Mouse (Mus musculus): ENCODE measurements around the gene Exosc6. TPM values are rescaled to one million over a fixed set of nuclear protein-coding genes. Genes with fewer than 3 reads are reported as not detected.

Exosc6 gene
- polyA plus RNA-seq, 1 experiment from 2014 or later, result 23.0 TPM

DNA sequence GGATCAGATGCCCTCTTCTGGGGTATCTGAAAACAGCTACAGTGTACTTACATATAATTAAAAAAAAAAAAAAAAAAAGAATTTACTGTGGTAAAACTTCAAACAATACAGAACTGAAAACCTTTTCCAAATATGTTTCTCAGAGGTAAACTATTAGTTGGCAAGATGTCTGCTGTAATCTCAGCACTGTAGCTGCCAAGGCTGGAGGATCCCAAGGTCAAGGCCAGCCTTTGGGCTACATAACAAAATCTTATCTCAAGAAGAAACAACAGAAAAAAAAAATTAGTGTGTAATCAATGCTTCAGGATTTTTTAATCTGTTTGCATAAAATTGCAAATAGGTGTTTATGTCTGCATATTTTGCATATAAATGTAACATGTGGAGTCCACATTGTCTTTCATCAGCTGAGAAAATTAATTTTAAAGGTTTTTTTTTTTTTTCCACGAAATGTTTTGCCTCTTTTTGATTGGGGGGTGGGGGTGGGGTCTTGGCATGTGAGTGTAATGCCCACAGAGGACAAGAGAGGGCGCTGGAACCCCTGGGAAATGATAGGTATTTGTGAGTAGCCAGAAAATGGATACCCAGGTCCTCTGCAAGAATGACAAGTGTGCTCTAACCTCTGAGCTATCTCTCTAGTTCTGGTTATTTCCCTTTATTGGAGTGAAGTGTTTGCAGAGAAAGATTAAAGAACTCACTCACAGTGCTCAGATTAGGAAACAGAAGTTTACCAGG is 12.0 kb upstream of the Exosc6 start:
- no peak overlapping the region for H3K4me2 ChIP-seq (replicated peaks)
- ATAC-seq, result no peak
- H3K4me3 ChIP-seq (replicated peaks), result no peak overlapping the region
- H3K4me1 ChIP-seq (replicated peaks), result no peaks in the 10 kb centered on the region
- no peak overlapping the region for H3K9ac ChIP-seq
- no peak overlapping the region for H3K27ac ChIP-seq
- no peaks in the 10 kb centered on the region for H3K27me3 ChIP-seq (replicated peaks)
- peaks cover 63% of the 10 kb centered on the region for H3K36me3 ChIP-seq
- WGBS, result 48% methylated on average over 2 of the region's 2 CpGs
- no peaks in the 10 kb centered on the region for H3K9me3 ChIP-seq

GRCm38 (mm10) chr8:111048694-111049093 is 7.4 kb upstream of the Exosc6 start:
- no peaks in the 10 kb centered on the region for H3K27me3 ChIP-seq (replicated peaks)
- 96% methylated on average over 2 of the region's 2 CpGs for WGBS
- no peak for ATAC-seq
- no peaks in the 10 kb centered on the region for H3K4me1 ChIP-seq (replicated peaks)
- peaks cover 72% of the 10 kb centered on the region for H3K36me3 ChIP-seq
- no peak overlapping the region for H3K4me3 ChIP-seq (replicated peaks)
- H3K27ac ChIP-seq, result no peak overlapping the region
- H3K4me2 ChIP-seq (replicated peaks), result no peak overlapping the region
- H3K9me3 ChIP-seq, result no peaks in the 10 kb centered on the region
- H3K9ac ChIP-seq, result no peak overlapping the region

DNA sequence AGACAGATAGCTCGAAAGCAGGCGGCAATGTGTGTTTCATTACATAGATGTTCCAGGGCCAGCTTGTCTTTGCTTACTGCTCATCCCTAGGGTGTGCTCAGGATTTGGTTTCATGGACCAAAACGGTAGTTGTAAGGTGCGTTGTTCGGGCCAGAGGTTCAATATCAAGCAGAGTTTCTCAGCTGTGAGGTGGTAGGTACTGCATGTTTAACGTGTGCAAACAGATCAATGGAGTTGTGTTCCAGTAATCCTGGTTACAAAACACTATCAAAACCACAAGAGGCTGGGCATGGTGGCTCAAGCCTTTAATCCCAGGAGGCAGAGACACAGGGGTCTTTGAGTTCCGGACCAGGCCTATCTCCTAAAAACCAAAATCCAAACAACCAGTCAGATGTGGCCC is 7.0 kb upstream of the Exosc6 start:
- Histone ChIP-seq H3K27ac (no peak overlapping the region), H3K9me3 (no peaks in the 10 kb centered on the region), H3K9ac (no peak overlapping the region), H3K4me2 (replicated peaks) (no peak overlapping the region), H3K27me3 (replicated peaks) (no peaks in the 10 kb centered on the region), H3K4me3 (replicated peaks) (no peak overlapping the region), H3K4me1 (replicated peaks) (no peaks in the 10 kb centered on the region), H3K36me3 (peaks cover 75% of the 10 kb centered on the region)
- 94% methylated on average over 7 of the region's 7 CpGs for WGBS
- no peak for ATAC-seq

DNA sequence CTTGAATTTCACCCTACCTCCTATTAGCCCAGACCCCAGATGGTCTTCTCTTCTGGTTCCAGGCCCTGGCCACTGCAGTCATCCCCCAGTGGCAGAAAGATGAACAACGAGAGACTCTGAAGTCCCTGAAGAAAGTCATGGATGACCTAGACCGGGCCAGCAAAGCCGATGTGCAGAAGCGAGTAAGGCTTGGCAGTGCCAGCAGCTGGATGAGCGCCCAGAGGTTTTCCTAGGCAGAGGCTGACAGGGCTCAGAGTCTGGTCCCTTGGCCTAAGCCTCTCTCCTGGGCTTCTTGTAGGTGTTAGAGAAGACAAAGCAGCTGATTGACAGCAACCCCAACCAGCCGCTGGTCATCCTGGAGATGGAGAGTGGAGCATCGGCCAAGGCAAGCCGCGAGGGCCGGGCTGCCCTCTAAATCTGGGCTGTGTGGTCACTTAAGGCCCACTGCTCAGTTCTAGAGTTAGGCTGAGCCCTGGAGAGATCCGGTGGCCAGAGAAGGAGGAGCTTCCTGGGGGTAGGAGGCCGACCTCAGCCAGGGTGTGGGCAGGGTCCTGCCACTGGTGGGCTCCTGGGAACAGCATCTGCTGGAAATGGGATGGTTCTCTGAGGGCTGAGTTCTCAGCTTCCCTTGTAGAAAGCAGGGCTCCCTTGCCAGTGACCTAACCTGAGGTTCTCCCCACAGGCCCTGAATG is 2.2 kb upstream of the Exosc6 start:
- H3K27ac ChIP-seq, result no peak overlapping the region
- 94% methylated on average over 12 of the region's 12 CpGs for WGBS
- no peak for ATAC-seq
- peaks cover 21% of the 10 kb centered on the region for H3K4me1 ChIP-seq (replicated peaks)
- H3K27me3 ChIP-seq (replicated peaks), result no peaks in the 10 kb centered on the region
- no peak overlapping the region for H3K4me3 ChIP-seq (replicated peaks)
- H3K9ac ChIP-seq, result no peak overlapping the region
- H3K36me3 ChIP-seq, result peaks cover 54% of the 10 kb centered on the region
- no peaks in the 10 kb centered on the region for H3K9me3 ChIP-seq
- no peak overlapping the region for H3K4me2 ChIP-seq (replicated peaks)

- Histone ChIP-seq H3K27me3 (replicated peaks) (no peaks in the 10 kb centered on the region), H3K27ac (no peak overlapping the region), H3K4me2 (replicated peaks) (no peak overlapping the region), H3K9ac (no peak overlapping the region), H3K9me3 (no peaks in the 10 kb centered on the region), H3K4me3 (replicated peaks) (no peak overlapping the region), H3K4me1 (replicated peaks) (peaks cover 22% of the 10 kb centered on the region), H3K36me3 (peaks cover 44% of the 10 kb centered on the region)
- WGBS, result 84% methylated on average over 17 of the region's 17 CpGs
- no peak for ATAC-seq
Measured at GRCm38 (mm10) chr8:111055031-111055634, 1.0 kb upstream of the Exosc6 start.

DNA sequence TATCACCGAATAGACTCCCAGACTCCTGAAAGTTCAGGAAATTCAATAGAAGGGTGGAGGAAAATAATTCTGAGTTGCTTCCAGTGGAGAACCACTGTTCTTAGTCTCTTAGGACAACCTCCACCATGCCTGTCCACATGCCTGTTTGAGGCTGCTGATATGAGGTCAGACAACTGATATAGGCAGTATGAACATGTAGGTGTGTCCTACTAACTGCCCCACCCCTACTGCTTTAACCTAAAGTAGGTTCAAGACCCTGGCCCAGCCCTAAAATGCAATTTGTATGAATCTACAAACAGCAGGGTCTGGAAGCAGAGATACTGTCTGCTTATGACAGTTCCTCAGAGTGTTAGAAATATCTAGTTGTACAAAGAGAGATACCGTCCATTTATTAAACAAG is 478 bp upstream of the Exosc6 start:
- Histone ChIP-seq H3K9ac (no peak overlapping the region), H3K27me3 (replicated peaks) (no peaks in the 10 kb centered on the region), H3K27ac (no peak overlapping the region), H3K4me3 (replicated peaks) (no peak overlapping the region), H3K9me3 (no peaks in the 10 kb centered on the region), H3K36me3 (peaks cover 39% of the 10 kb centered on the region), H3K4me2 (replicated peaks) (no peak overlapping the region), H3K4me1 (replicated peaks) (peaks cover 25% of the 10 kb centered on the region)
- 64% methylated on average over 2 of the region's 2 CpGs for WGBS
- ATAC-seq, result no peak; the same call in 1 of the 2 replicates

GRCm38 (mm10) chr8:111056691-111057293 is 653 bp downstream of the Exosc6 start:
- Histone ChIP-seq H3K4me3 (replicated peaks) (peak overlapping the region; percentile 97), H3K36me3 (peaks cover 36% of the 10 kb centered on the region), H3K27me3 (replicated peaks) (no peaks in the 10 kb centered on the region), H3K4me1 (replicated peaks) (peaks cover 32% of the 10 kb centered on the region), H3K9me3 (no peaks in the 10 kb centered on the region), H3K4me2 (replicated peaks) (peak overlapping the region; percentile 84), H3K27ac (peak overlapping the region; percentile 89), H3K9ac (peak overlapping the region; percentile 92)
- peak; percentile 74 for ATAC-seq
- WGBS, result under 1% methylated on average over 63 of the region's 63 CpGs

DNA sequence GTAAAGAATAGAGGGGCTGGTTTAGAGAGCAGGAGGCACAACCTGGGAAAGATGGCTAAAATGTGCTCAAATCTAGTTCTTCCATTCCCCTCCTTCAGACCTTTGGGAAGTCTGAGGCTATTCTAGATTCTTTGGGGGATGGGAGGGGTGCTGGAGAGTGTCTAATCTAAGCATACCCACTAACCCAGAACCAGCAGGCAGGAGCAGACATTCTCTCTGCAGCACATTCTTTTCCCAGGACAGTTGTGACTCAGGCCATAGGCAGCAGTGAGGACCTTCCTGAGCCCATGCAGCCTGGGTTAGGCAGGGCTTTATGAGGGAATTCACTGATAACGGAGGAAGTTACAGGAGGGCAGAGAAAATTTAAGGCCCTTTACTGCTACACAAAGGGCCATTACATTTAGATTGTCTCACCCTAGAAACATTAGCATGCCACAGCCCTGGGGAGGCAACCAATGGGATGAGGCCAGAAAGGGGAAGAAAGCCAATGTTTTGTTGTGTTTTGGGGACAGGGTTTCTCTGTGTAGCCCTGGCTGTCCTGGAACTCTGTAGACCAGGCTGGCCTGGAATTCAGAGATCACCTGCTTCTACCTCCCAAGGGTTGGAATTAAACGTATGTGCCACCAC is 2.9 kb downstream of the Exosc6 start:
- peaks cover 32% of the 10 kb centered on the region for H3K4me1 ChIP-seq (replicated peaks)
- no peak for ATAC-seq
- no peak overlapping the region for H3K4me2 ChIP-seq (replicated peaks)
- no peak overlapping the region for H3K9ac ChIP-seq
- no peaks in the 10 kb centered on the region for H3K9me3 ChIP-seq
- no peak overlapping the region for H3K4me3 ChIP-seq (replicated peaks)
- 0 out of 2 replicates have a peak overlapping the region, but pooled peaks have one; percentile 3 for H3K27ac ChIP-seq
- H3K36me3 ChIP-seq, result peaks cover 13% of the 10 kb centered on the region
- H3K27me3 ChIP-seq (replicated peaks), result no peaks in the 10 kb centered on the region
- 54% methylated on average over 2 of the region's 2 CpGs for WGBS

DNA sequence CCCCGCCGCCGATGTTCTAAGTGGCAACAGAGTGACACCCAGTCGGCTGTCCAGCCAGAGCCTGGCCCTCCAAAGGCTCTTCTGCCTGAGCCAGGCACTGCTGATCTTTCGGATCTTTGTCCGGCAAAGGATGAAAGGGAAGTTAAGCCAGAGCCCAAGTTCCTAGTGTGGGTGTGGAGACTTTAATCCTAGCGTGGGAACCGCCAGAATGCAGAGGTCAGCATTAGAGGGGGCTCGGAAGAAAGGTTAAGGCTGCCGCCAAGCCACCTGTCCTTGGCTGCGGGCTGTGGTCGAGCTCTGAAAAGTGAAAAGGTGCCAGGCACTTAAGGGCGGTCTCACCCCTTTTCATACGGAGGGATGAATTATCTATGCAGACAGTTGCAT is 5.5 kb downstream of the Exosc6 start:
- peak overlapping the region; percentile 54 for H3K4me3 ChIP-seq (replicated peaks)
- peak overlapping the region; percentile 90 for H3K4me2 ChIP-seq (replicated peaks)
- WGBS, result 2% methylated on average over 14 of the region's 14 CpGs
- no peaks in the 10 kb centered on the region for H3K9me3 ChIP-seq
- H3K36me3 ChIP-seq, result no peaks in the 10 kb centered on the region
- H3K9ac ChIP-seq, result peak overlapping the region; percentile 38
- H3K27ac ChIP-seq, result no peak overlapping the region
- peak; percentile 18; the same call in 1 of the 2 replicates for ATAC-seq
- no peaks in the 10 kb centered on the region for H3K27me3 ChIP-seq (replicated peaks)
- peaks cover 32% of the 10 kb centered on the region for H3K4me1 ChIP-seq (replicated peaks)

GRCm38 (mm10) chr8:111062072-111062757 is 6.1 kb downstream of the Exosc6 start:
- no peaks in the 10 kb centered on the region for H3K9me3 ChIP-seq
- H3K4me1 ChIP-seq (replicated peaks), result peaks cover 27% of the 10 kb centered on the region
- ATAC-seq, result peak; percentile 87
- H3K27ac ChIP-seq, result no peak overlapping the region; the same call in 1 of the 2 replicates
- H3K9ac ChIP-seq, result peak overlapping the region; percentile 38
- under 1% methylated on average over 27 of the region's 27 CpGs for WGBS
- peak overlapping the region; percentile 90 for H3K4me2 ChIP-seq (replicated peaks)
- H3K4me3 ChIP-seq (replicated peaks), result peak overlapping the region; percentile 54
- H3K36me3 ChIP-seq, result no peaks in the 10 kb centered on the region
- no peaks in the 10 kb centered on the region for H3K27me3 ChIP-seq (replicated peaks)

- Histone ChIP-seq H3K9ac (no peak overlapping the region), H3K4me3 (replicated peaks) (no peak overlapping the region), H3K27ac (no peak overlapping the region), H3K36me3 (no peaks in the 10 kb centered on the region), H3K4me1 (replicated peaks) (peaks cover 21% of the 10 kb centered on the region), H3K9me3 (no peaks in the 10 kb centered on the region), H3K27me3 (replicated peaks) (no peaks in the 10 kb centered on the region), H3K4me2 (replicated peaks) (peak overlapping the region; percentile 90)
- WGBS, result 57% methylated on average over 2 of the region's 2 CpGs
- ATAC-seq, result no peak
Measured at GRCm38 (mm10) chr8:111062893-111063292, 6.8 kb downstream of the Exosc6 start.

Measured in intestine, embryonic 15.5 days (tissue).